Mouse (Mus musculus) testis, adult 2 months (tissue): ENCODE results near the gene Zfp808. TPM values are rescaled to one million over a fixed set of nuclear protein-coding genes. Genes with fewer than 3 reads are reported as not detected.
A peak's percentile ranks its signal among the peaks of the same experiment; 100 is the strongest.
"Not testable (repeated sequence)": the region's sequence is repeated elsewhere in the genome, so short reads cannot be mapped to it uniquely, and the experiment has no call there.

ENCODE experiments used
- H3K27ac ChIP-seq: fragments of 200-500 bp; 2 replicates; pipeline ENCODE4 v1.5.1; 2012; ENCODE audit warnings: low read depth, low read length; ENCODE audit not compliant: control insufficient read depth, insufficient read depth
- H3K27me3 ChIP-seq: fragments of 200-500 bp; 2 replicates; pipeline ENCODE4 v1.6.1; 2012; ENCODE audit warnings: mild to moderate bottlenecking, low read length, moderate library complexity; ENCODE audit not compliant: control insufficient read depth, insufficient read depth
- H3K36me3 ChIP-seq: fragments of 200-500 bp; 2 replicates; pipeline ENCODE4 v1.6.1; 2012; ENCODE audit warnings: mild to moderate bottlenecking, low read length; ENCODE audit not compliant: control insufficient read depth, insufficient read depth
- H3K4me1 ChIP-seq: fragments of 200-500 bp; 2 replicates; pipeline ENCODE4 v1.6.1; 2012; ENCODE audit warnings: low read length; ENCODE audit not compliant: control insufficient read depth, insufficient read depth
- H3K4me3 ChIP-seq: fragments of 200-500 bp; 2 replicates; pipeline ENCODE4 v1.5.1; 2012; ENCODE audit warnings: low read depth, mild to moderate bottlenecking, low read length, moderate library complexity, mixed read lengths; ENCODE audit not compliant: control insufficient read depth
- CTCF ChIP-seq: fragments of 200-500 bp; IDR thresholded peaks from 2 replicates; pipeline ENCODE4 v1.5.1; 2012; ENCODE audit warnings: low read depth, mild to moderate bottlenecking, inconsistent platforms, low read length, moderate library complexity; ENCODE audit not compliant: control insufficient read depth, insufficient read depth, insufficient replicate concordance
- POLR2A ChIP-seq: fragments of 200-500 bp; IDR thresholded peaks from 2 replicates; pipeline ENCODE4 v1.6.1; 2012; ENCODE audit warnings: low read depth, mild to moderate bottlenecking, inconsistent platforms, low read length, moderate library complexity; ENCODE audit not compliant: control insufficient read depth
- polyA plus RNA-seq: library from polyadenylated mRNA; depleted of rRNA; stranded (reverse); fragments of >200 nt; gene quantifications from 2 replicates; pipeline ENCODE4 v1.2.3, GENCODE M21; 2012; rRNA removed

Zfp808 gene
- 0.37 and 0.75 TPM in 2 replicates for polyA plus RNA-seq

GRCm38 (mm10) chr13:62129432-62130171 is at the start of gene Zfp808:
Zfp808 (plus strand) TSS chr13:62129886.
- H3K4me1 ChIP-seq, H3K36me3 ChIP-seq, H3K27me3 ChIP-seq: not testable (repeated sequence)
- Histone ChIP-seq H3K27ac (peak within 1 kb of the TSS; percentile 84), H3K4me3 (peak within 1 kb of the TSS; percentile 99)
- TF ChIP-seq POLR2A = peak; percentile 42; the same call in 1 of the 2 replicates

DNA sequence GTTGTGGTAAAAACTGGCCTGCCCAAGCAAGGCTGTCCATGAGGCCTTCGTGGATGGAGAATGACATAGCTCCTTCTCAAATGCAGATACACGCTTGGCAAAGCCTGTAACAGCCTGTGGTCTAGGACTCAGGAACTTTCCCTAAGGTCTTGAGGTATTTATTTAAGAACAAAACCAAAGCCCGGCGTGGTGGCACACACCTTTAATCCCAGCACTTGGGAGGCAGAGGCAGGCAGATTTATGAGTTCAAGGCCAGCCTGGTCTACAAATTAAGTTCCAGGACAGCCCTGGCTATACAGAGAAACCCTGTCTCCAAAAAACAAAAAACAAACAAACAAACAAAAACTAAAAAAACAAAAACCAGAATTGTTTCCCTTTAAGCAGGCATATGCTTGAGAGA is 30.9 kb upstream of the Zfp808 start:
- H3K4me1 ChIP-seq, H3K36me3 ChIP-seq, H3K27ac ChIP-seq, H3K4me3 ChIP-seq, H3K27me3 ChIP-seq: not testable (repeated sequence)

DNA sequence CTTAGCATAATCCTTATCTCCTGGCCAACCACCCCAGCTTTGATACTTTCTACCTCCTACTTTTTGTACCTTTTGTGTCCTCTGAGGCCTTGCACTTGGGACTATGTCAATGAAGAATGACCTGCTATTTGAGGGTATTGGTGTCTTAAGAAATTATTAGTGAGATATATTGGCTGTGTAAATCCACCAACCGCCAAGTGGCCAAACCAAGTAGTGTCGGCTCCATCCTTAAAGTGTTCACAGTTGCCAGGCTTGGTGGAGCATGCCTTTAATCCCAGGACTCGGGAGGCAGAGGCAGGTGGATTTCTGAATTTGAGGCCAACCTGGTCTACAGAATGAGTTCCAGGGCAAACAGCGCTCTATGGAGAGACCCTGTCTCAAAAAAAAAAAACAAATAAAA is 30.2 kb upstream of the Zfp808 start:
- not testable (repeated sequence) for H3K4me3 ChIP-seq, H3K36me3 ChIP-seq, H3K4me1 ChIP-seq, H3K27ac ChIP-seq, H3K27me3 ChIP-seq

GRCm38 (mm10) chr13:62102368-62102767 is 27.3 kb upstream of the Zfp808 start:
- H3K4me3 ChIP-seq, H3K36me3 ChIP-seq, H3K4me1 ChIP-seq, H3K27me3 ChIP-seq, H3K27ac ChIP-seq: not testable (repeated sequence)

GRCm38 (mm10) chr13:62115861-62116260 is 13.8 kb upstream of the Zfp808 start:
- not testable (repeated sequence) for H3K36me3 ChIP-seq, H3K4me3 ChIP-seq, H3K27me3 ChIP-seq, H3K27ac ChIP-seq, H3K4me1 ChIP-seq

DNA sequence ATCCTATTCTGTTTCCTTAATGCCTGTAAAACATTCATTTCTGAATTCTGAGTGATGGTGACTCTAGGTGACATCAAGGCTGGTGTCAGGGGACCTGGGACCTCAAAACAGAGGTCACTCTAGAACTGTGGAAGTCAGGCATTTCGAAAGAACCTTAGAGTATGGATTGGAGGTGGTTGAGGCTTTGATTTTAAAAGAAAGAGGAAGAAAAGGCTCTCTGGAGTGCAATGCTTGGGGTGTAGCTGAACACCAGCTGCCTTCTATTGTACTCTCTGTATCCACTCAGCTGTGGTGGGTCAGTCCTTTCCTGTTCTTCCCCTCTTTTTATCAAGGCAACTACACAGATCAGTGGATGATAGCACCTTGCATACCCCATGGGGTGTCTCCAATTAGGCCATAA is 8.1 kb upstream of the Zfp808 start:
- H3K27ac ChIP-seq, H3K4me3 ChIP-seq, H3K27me3 ChIP-seq, H3K4me1 ChIP-seq, H3K36me3 ChIP-seq: not testable (repeated sequence)

GRCm38 (mm10) chr13:62181835-62182755 is 52.4 kb downstream of the Zfp808 start:
- not testable (repeated sequence) for H3K36me3 ChIP-seq, H3K4me3 ChIP-seq, H3K4me1 ChIP-seq, H3K27me3 ChIP-seq, H3K27ac ChIP-seq

DNA sequence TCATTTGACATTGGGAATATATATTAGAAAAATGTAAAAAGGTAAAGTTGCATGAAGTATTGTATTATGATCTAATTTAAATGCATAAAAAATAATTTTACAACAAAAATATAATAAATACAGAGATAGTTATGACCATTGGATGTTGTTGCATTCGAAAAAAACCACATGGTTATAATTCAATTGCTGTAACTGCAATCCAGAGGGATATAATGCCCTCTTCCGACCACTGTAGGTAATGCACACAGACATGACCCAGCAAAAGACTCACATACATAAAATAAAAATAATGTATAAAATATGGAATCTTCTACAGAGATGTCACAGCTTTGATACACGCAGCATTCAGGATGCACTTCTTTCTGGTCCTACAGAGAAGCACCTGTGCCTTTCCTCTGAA is 115.6 kb downstream of the Zfp808 start:
- H3K27ac ChIP-seq = no peak overlapping the region
- no peaks in the 10 kb centered on the region for H3K27me3 ChIP-seq
- H3K36me3 ChIP-seq = no peaks in the 10 kb centered on the region
- H3K4me3 ChIP-seq = no peak overlapping the region
- TF ChIP-seq CTCF (no peak), POLR2A (no peak)
- no peaks in the 10 kb centered on the region for H3K4me1 ChIP-seq

DNA sequence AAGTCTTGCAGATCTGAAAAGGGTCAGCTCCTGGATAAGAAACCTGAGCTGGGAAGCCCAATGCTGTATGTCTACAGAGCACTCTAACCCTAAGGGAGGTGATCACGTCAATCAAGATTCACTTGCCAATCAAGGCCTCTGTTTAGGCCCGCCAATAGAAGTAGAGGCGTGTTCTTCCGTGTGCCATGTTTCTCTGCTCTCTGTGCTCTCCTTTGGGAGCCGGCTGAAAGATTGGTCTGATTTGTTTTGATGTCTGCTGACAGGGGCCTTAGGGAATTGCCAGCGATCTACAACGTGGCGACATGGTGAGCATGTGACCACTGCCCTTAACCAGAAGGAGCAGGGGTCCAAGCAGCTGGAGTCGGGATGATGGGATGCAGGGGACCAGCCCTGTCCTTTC is 125.5 kb downstream of the Zfp808 start:
- not testable (repeated sequence) for H3K27me3 ChIP-seq, H3K27ac ChIP-seq, H3K36me3 ChIP-seq, H3K4me1 ChIP-seq, H3K4me3 ChIP-seq
